Mouse (Mus musculus) mouse embryonic stem cell (cell line): ENCODE data around the gene Acta2.
"Not testable (repeated sequence)": the region's sequence is repeated elsewhere in the genome, so short reads cannot be mapped to it uniquely, and the experiment has no call there.

Source experiments
- in situ Hi-C, 2 experiments: fragments of 300-500 bp; cut with MboI; formaldehyde crosslinking; loops; 1 replicate in 1 of 2; 3 replicates in 1 of 2; pipeline ENCODE4 v1.14.3; 2019 to 2020; ENCODE audit warnings: low sequenced_read_pairs in 2 of 2, low pct_unique_long_range_greater_than_20kb in 1 of 2, mixed read lengths in 1 of 2; ENCODE audit not compliant: unreplicated experiment in 1 of 2

The Acta2 gene

DNA sequence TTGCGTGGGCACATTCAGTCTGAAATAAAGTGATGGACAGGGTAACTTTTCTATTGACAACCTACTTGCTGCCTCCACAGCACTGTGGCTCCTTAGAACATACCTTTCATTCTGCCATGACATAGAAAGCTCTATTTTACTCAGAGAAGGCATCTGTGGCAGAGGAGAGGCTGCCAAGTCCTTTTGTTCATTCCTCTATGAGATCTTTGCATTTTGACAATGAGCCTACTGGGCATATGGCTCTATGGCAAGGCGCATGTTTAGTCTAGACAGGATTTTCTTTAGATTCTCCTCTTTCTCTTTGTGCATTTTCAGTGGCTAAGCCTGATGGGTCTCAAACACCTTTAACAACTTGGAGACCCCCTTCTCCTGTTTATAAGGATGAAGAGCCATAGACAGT, 17.6 kb downstream of the Acta2 start:
- in situ Hi-C loops: loop anchor here in 1 of 2 experiments (25.0 kb wide), 1 partner anchor 250 kb away; the partner anchor contains the start of gene Ch25h

DNA sequence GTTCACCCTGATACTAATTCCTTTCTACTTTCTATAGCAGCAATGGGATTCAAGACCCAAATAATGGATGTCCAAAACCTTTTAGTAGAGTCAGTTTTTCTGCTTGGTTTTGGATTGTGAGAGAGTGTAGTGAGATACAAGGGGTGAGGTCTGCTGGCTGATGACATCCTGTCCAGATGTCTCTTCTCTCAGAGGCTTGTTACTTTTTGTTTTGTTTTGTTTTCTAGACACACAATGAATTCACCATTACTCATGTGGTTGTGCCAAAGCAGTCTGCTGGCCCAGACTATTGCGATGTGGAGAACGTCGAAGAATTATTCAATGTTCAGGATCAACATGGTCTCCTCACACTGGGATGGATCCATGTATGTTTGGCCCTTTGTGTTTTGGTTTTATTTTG, 19.3 kb downstream of the Acta2 start:
- in situ Hi-C loops: loop anchor here in 1 of 2 experiments (25.0 kb wide), 1 partner anchor 251 kb away; the partner anchor contains the start of gene Ch25h

DNA sequence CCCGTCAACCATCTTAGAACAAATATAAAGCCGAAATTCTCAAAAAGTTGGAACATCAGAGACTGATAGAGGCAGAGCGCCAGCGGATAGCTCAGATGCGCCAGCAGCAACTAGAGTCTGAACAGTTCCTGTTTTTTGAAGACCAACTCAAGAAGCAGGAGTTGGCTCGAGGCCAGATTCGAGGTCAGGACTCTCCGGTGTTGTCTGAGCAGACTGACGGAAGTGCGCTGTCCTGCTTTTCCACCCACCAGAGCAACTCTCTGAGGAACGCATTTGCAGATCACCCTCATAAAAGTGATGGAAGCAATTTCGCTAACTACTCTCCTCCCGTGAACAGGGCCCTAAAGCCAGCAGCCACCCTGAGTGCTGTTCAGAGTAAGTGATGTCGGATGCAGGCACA, 21.4 kb downstream of the Acta2 start:
- in situ Hi-C loops: loop anchor here in 1 of 2 experiments (25.0 kb wide), 1 partner anchor 253 kb away; the partner anchor contains the start of gene Ch25h

DNA sequence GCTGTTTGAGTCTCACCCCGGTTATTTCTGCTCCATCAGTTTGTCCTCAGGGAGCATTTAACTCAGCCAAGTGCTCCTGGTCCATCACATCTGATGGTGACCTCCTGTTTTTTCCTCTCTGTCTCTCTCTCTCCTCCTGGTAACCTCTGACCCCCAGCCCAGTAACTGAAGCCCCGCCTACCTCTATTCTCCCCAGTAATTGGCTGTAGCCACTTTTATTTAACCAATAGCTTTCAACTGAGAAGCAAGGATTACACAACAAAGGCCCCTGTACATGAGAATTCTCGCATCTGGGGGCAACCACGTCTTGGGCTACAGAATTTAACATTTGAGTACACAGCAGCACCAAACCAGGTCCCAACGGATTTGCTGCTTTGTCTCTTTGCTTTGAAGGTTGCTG, 23.1 kb downstream of the Acta2 start:
- in situ Hi-C loops: loop anchor here in 1 of 2 experiments (25.0 kb wide), 1 partner anchor 255 kb away; the partner anchor contains the start of gene Ch25h

DNA sequence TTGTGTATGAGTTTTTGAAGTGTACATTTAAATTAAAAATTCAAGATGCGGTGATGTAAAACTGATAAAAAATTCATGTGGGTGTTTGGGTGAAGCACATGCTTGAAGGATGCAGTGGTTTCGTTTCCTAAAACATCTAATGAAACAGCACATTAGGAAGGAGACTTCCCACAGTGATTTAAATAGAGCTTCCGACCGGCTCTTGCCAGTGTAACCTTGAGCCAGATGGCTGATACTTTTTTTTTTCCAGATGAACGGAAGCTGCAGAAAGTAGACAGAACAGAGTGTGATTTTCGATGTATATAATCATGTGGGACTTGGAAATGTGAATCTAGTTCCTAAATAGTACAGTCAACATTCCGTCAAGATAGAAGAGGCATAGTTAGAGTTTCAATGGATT, 23.8 kb downstream of the Acta2 start:
- in situ Hi-C loops: loop anchor here in 1 of 2 experiments (25.0 kb wide), 1 partner anchor 256 kb away; the partner anchor contains the start of gene Ch25h

DNA sequence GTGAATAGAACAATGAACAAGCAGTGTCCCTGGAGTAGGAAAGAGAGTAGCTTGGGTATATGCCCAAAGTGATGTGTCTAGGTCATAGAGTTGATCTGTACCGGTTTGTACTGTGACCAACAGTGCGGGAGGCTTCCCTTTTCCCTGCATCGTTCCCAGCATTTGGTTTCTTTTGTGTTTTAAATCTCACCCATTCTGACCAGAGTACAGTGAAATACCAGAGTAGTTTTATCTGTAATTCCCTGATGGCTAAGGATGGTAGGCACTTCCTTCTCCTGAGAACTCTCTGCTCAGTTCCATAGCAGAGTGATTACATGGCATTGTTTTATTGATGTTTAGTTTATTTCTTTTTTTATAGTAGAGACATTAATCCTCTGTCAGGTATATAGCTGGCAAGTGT, 32.6 kb downstream of the Acta2 start:
- in situ Hi-C loops: no loop called here

DNA sequence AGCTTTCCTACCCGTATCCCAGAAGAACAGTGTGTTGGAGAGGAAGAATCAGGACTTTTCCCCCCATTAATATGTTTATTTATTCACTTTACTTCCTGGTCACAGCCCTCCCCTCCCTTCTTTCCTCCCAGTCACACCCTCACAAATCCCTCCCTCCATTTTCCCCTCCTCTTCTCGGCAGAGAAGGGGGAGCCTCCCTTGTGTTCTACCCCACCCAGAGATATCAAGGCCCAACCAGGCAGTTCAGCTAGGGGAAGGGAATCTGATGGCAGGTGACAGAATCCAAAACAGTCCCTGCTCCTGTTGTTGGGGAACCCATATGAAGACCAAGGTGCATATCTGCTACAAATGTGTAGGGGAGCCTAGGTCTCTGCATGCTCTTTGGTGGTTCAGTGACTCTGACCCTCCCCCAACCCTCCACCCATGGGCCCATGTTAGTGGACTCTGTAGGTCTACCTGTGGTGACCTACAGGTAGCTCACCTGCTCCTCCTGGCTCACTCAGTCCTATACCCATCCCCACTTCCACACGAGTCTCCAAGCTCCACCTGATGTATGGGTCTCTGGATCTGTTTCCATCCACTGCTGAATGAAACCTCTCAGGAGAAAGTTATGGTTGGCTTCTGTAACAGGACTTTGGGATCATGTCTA, 34.5 kb downstream of the Acta2 start:
- in situ Hi-C loops: no loop called here

DNA sequence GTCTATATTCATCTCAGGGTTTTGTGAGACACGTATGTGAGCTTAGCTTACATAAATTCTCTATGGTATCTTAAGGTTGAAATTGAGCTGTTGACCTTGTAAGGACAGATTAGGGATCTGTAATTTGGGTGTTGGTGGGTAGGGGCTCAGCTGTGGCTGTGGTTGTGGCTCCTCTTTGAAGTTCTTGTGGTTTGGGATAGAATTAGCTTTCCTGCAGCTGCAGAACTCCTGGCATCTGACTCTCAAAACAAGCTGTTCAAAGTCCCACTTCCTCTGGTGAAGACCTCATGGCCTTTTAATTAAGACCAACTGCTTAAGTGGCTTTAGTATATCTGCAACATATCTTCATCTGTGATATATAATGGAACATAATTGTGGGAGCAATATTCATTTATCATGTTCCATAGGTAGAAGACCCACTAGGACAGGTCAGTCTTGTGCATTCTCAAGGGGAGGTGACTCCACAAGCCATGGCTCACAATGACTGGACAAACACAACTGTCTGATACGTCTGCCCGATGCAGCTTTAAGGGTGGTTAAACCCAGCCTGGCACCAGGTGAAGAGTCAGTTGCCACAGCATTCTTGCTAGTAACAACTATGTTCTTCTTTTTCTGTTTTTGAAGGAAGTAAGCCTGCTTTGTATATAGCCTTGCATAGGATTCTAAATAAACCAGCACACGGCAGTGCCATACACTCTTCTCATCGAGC, 36.0 kb downstream of the Acta2 start:
- in situ Hi-C loops: no loop called here

DNA sequence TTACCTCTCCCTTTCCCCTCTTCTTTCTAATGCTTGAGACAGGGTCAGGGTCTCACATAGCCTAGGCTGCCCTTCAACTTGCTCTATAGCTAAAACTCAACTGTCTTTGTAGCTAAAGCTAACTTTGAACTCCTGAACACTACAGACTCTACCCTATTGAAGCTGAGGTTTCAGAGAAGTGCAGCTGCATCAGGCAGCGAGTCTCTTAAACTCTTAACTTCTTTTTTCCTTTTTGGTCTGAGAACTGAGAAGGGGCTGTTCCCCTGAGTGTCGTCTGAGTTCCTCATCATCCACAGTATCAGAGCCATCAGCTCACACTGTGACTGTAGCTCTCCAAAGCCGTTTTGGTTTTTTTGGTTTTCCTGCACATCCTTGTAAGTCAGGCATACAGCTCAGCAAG, 37.6 kb downstream of the Acta2 start:
- in situ Hi-C loops: no loop called here

DNA sequence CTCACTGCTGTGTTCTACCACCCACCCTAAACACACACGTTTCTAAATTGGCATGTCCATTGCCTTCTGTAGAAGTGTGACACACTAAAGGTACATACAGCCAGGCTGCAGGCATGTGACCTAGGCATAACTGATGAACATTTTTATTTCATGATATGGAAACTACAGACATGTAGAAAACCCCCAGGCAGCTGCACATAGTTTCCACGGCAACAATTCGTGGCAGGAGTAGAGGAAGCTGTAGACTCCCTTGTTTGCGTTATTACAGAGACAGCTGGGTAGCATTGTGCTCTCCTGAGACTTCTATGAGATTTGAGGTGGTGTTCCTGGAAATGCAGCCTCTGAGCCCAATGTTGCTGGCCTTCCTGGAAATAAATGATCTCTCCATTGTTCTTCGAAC, 38.4 kb downstream of the Acta2 start:
- in situ Hi-C loops: no loop called here

DNA sequence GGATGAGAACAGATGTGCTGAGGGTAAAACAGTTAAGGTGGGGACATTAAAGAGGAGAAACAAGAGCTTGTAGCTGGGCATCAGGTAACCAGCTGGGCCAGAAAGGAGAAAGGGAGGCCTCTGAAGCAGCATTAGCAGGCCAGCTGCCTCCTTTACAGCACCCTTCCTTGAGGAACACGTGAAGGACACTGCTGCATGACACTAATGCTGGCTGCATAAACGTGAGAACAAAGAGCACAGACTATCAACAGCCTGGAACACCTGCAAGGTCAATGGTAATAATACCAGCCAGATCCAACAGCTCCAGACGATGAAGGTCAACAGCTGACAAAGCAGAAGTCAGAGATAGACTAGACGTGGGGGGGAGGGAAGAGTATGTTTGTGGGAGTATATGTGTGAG, 41.3 kb downstream of the Acta2 start:
- in situ Hi-C loops: no loop called here

DNA sequence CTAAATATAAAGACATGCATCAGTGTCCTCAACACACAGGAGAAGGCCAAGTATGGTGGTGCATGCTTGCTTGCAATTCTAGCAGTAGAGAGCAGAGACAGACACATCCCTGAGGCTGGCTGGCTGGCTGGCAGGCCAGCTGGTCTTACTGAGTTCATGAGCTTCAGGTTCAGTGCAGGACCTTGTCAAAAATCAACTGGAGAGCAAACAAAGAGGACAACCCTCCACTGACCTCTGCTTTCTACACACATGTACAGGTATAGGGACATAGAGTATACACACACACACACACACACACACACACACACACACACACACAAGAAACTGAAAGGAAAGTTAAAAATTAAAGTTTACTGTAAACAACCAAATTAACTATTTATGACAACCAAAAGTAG, 42.1 kb downstream of the Acta2 start:
- in situ Hi-C loops: no loop called here

DNA sequence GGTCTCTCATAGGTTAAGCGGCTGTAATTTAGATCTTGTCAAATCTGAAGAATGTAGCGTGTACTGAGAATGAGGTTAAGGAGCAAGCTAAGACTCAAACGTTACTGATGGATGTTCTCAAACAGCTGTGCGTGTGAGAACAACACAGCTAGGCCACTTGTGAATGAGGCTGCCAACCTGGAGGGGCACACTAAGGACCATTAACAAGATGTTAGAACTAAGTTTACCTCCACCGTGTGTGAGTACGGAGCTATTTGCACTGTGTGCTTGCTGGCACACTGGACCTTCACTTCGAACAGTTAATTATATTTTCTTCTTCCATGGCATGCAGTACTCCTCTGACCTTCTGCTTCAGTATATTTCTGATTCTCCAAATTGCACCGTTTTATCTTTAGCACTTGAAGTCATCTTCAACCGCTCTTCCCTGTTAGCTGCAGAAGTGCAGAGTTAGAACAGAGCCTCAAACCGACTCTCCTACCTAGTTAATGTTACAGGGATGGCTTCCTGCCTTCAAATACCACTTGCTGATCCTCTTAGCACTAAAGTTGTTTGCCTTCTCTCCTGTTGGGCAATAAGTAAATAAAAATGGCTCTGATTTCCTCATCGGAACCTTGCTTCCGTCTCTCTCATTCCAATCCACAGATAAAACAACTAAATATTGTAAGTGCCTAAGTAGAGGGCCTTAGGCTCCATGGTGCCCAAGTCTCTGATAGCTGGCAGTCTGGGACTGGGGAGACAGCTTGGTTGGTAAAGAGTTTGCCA, 42.7 kb downstream of the Acta2 start:
- in situ Hi-C loops: no loop called here

DNA sequence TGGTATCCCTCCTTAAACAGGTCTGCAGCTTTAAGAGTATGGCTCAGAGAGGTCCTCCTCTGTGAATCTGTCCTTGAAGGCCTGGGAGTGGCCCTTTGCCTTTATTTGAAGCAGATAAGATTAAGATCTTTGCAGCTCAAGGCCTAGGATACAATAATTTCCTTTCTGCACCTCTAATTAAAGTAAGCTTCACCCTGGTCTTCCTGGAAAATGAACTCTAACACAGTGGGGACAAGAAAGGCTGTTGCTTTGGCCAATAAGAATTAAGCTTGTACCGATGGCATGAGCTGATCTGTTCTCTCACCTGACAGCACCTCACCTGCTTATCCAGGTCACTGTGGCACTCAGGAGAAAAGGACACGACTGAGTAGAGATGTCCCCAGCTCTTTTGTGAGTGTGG, 44.5 kb downstream of the Acta2 start:
- in situ Hi-C loops: no loop called here

DNA sequence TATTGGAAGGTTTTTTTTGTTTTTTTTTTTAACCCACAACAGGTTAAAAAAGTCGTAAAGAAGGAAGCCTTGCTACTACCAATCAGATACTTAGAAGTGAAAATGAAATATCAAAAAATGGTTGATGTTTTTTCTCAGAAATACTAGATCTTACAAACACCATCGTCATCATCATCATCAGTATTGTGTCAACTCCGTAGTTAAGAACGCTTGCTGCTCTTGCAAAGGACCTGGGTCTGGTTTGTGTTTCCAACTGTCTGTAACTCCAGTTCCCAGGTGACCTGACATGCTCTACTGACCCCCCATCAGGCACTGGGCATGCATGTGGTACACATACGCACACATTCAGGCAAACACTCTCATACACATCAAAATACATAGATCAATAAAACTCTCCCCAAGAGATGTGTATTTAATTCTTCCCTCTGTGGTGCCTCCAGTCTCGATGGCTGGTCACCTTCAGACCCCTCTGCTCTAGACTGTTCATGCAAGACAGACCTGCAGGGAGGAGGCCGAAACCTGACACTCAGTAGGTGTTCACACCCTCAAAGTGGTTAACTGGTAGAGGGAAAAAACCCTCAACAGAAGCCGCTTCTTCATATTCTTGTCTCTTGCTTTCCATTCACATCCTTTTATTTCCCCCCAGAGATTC, 45.3 kb downstream of the Acta2 start:
- in situ Hi-C loops: no loop called here

DNA sequence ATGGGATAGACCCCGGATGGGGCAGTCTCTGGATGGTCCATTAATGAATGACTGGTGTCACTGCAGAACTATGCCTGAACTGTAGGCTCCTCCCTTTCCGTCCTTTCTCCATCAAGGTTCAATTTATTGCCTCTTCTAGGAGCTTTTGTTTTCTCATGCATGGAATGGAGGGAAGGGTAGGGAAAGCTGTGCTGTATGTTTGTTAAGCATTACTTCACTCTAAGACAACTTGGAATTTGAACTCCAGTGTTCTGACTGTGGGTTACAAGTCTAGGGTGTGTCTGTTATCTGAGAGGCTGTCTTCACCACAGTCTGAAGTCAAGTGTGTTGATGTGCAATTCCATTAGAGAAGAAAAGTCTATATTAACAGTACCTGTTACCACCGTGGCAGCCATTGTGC, 46.4 kb downstream of the Acta2 start:
- in situ Hi-C loops: no loop called here

DNA sequence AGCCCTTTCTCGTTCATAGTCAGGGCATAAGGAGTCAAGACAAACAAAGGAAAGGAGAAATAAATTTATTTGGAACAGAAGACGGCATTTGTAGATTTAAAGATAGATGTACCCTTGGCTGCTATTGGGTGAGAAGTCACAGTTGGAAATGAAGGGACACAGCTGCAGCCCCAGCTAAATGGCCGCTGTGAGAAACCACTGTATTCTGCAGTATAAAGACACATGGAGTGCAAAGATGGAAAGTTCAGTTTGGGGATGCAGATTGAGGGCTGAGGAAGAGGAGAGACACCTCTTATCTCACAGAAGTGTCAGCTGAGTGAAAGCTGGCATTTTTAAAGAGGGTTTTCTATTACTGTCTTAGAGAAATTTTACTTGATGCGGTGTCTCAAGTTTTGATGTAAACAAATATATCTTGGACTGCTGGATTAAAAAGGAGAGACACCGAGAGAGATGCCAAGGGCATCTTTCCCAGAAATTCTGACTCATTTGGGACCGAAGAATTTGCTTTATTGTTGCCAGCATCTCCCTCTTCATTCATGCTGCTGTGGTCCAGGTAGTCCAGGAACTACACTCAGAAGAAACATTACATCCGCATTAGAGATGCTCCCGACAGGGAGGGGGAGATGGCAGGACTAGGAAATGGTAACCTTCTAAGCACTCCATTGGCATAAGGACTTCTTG, 48.5 kb downstream of the Acta2 start:
- in situ Hi-C loops: no loop called here

DNA sequence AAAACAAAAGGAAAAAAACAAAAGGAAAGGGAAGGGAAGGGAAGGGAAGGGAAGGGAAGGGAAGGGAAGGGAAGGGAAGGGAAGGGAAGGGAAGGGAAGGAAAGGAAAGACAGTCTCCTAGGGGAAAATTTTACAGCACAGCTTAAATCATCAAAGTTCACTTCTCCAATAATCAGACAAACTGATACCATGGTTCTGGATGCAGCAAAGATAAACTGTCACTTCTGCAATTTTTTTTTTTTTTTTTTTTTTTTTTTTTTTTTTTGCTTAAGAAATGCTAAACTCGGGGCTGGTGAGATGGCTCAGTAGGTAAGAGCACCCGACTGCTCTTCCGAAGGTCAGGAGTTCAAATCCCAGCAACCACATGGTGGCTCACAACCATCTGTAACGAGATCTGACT, 49.3 kb downstream of the Acta2 start:
- in situ Hi-C loops: not testable (repeated sequence)
